Mouse (Mus musculus) neural tube, embryonic 11.5 days (tissue): ENCODE data around the gene Dcun1d2. TPM values are rescaled to one million over a fixed set of nuclear protein-coding genes. Genes with fewer than 3 reads are reported as not detected.

Experiments used
- ATAC-seq: fragments of 200-750 bp; cut with Nextera tagmentation; 2 replicates; pipeline ENCODE4 v1.8.0; 2017; ENCODE audit warnings: moderate number of reproducible peaks, mild to moderate bottlenecking, moderate TSS enrichment, moderate library complexity; ENCODE audit not compliant: insufficient read depth, low FRiP score, low TSS enrichment
- DNase-seq: peaks from one replicate; pipeline ENCODE4 v3.0.0-alpha.2; 2015; ENCODE audit warnings: low spot score
- H3K27ac ChIP-seq: fragments of 300-500 bp; sonication (generic); 2 replicates; pipeline ENCODE4 v1.5.1; 2014; ENCODE audit warnings: low read depth, mild to moderate bottlenecking, low read length
- H3K27me3 ChIP-seq: fragments of 300-500 bp; sonication (generic); 2 replicates; pipeline ENCODE4 v1.6.1; 2014; ENCODE audit warnings: mild to moderate bottlenecking, low read length, mixed read lengths; ENCODE audit not compliant: control insufficient read depth, insufficient read depth
- H3K36me3 ChIP-seq: fragments of 300-500 bp; sonication (generic); 2 replicates; pipeline ENCODE4 v1.6.1; 2014; ENCODE audit warnings: mild to moderate bottlenecking, low read length, moderate library complexity, mixed read lengths; ENCODE audit not compliant: control insufficient read depth, insufficient read depth
- H3K4me1 ChIP-seq: fragments of 300-500 bp; sonication (generic); 2 replicates; pipeline ENCODE4 v1.6.1; 2014; ENCODE audit warnings: low read length, mixed read lengths; ENCODE audit not compliant: control insufficient read depth, insufficient read depth
- H3K4me2 ChIP-seq: fragments of 300-500 bp; sonication (generic); 2 replicates; pipeline ENCODE4 v1.6.1; 2014; ENCODE audit warnings: low read depth, mild to moderate bottlenecking, moderate library complexity
- H3K4me3 ChIP-seq: fragments of 300-500 bp; sonication (generic); 2 replicates; pipeline ENCODE4 v1.5.1; 2014; ENCODE audit warnings: low read depth, low read length
- H3K9ac ChIP-seq: fragments of 300-500 bp; sonication (generic); 2 replicates; pipeline ENCODE4 v1.6.1; 2014; ENCODE audit warnings: mild to moderate bottlenecking, low read length
- H3K9me3 ChIP-seq: fragments of 300-500 bp; sonication (generic); 2 replicates; pipeline ENCODE4 v1.6.1; 2016; ENCODE audit warnings: low read length; ENCODE audit not compliant: control insufficient read depth
- WGBS: fragments of 180-500 bp; shearing (Covaris S2); extraction: QIAGEN DNeasy Blood & Tissue Kit; methylation state at CpG from one replicate; pipeline ENCODE4 v1.1.7; 2014; 5-methylcytosine and 5-hydroxymethylcytosine counted together
- polyA plus RNA-seq: library from polyadenylated mRNA; unstranded; fragments of >200 nt; fragmentation: Nextera tagmentation; extraction: Ambion mirVana; gene quantifications from 2 replicates; pipeline ENCODE4 v1.2.1, GENCODE M21; 2014

Gene Dcun1d2
- polyA plus RNA-seq, 1 experiment from 2014 or later = 36.5 TPM

DNA sequence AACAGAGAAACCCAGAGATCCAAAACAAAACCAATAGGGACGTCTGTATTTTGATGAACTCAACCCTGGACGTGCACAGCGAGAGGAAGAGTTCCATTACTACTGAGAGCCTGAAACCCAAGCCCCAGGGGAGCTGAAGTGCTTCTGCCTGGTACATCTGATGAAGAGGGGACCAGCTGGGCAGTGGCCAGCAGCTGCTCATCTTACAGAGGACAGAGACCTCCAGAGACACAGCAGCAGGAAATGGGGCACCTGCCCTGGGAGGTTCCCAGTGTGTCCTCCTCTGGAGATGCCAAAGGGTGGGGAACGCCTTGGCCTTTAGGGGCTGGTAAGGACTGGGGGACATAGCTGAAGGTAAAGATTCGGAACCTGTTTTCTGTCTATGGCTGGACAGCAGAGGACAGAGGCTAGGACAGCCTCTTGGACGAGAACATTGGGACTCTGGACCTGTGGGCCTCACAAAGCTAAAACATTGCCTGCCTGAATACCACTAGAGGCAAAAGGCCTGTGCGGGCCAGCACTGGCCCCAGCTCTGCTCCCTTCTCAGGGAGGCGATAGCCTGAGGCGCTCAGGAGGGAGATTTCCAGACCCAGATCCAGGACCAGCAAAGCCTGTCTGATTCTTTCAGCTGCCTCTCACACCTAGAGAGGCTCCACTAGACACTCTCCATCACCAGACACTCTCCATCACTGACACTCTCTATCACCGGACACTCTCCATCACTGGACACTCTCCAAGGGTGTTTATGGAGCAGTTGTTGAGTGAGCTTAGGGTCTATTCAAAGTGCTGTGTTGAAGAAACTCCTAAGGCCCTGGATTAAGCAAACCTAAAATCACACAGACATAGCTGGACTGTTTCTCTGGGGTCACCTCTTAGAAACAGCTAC lies 44.7 kb downstream of the Dcun1d2 start:
- DNase-seq = no peak
- Histone ChIP-seq H3K9ac (no peak overlapping the region), H3K4me3 (no peak overlapping the region), H3K27ac (no peak overlapping the region), H3K36me3 (no peaks in the 10 kb centered on the region), H3K27me3 (no peaks in the 10 kb centered on the region), H3K4me2 (no peak overlapping the region), H3K9me3 (no peaks in the 10 kb centered on the region), H3K4me1 (no peaks in the 10 kb centered on the region)
- 79% methylated on average over 10 of the region's 10 CpGs for WGBS
- ATAC-seq = no peak

GRCm38 (mm10) chr8:13240691-13241090 lies 47.2 kb downstream of the Dcun1d2 start:
- 82% methylated on average over 7 of the region's 7 CpGs for WGBS
- no peak for DNase-seq

GRCm38 (mm10) chr8:13240055-13240454 lies 47.9 kb downstream of the Dcun1d2 start:
- Histone ChIP-seq H3K27ac (no peak overlapping the region), H3K27me3 (no peaks in the 10 kb centered on the region), H3K9me3 (no peaks in the 10 kb centered on the region), H3K36me3 (no peaks in the 10 kb centered on the region), H3K4me3 (no peak overlapping the region), H3K4me1 (no peaks in the 10 kb centered on the region), H3K4me2 (no peak overlapping the region), H3K9ac (no peak overlapping the region)
- DNase-seq (no peak), ATAC-seq (no peak)
- WGBS = 91% methylated on average over 9 of the region's 9 CpGs

More at GRCm38 (mm10) chr8:13240691-13241090, 47.2 kb downstream of the Dcun1d2 start:
- Histone ChIP-seq H3K27ac (no peak overlapping the region), H3K4me3 (no peak overlapping the region), H3K9me3 (no peaks in the 10 kb centered on the region), H3K4me1 (no peaks in the 10 kb centered on the region), H3K27me3 (no peaks in the 10 kb centered on the region), H3K9ac (no peak overlapping the region), H3K4me2 (no peak overlapping the region), H3K36me3 (no peaks in the 10 kb centered on the region)
- no peak for ATAC-seq

- H3K36me3 ChIP-seq = no peaks in the 10 kb centered on the region
- no peaks in the 10 kb centered on the region for H3K27me3 ChIP-seq
- DNase-seq (no peak), ATAC-seq (no peak)
- no peak overlapping the region for H3K4me2 ChIP-seq
- no peaks in the 10 kb centered on the region for H3K9me3 ChIP-seq
- 88% methylated on average over 13 of the region's 13 CpGs for WGBS
- no peak overlapping the region for H3K9ac ChIP-seq
- no peaks in the 10 kb centered on the region for H3K4me1 ChIP-seq
- no peak overlapping the region for H3K4me3 ChIP-seq
- H3K27ac ChIP-seq = no peak overlapping the region
Measured at GRCm38 (mm10) chr8:13234803-13235202, 53.1 kb downstream of the Dcun1d2 start.

DNA sequence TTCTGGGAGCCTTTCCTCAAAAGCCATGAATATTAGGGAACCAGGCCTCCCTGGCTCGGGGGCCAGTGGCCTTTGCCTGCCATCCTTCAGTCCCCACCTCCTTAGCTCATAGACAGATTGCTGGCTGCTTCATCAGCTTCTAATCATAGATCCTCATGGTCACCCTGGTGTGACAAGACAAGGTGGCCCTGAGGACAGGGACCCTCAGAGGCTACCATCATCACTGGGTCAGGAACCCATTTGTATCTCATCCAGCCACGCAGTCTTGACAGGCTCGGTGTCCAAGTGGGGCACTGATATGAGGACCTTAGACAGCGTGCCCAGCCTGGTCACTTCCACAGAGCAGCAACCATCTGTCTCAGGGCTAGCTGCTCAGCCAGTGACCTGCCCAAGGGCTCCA lies 57.5 kb downstream of the Dcun1d2 start:
- H3K27me3 ChIP-seq = no peaks in the 10 kb centered on the region
- 82% methylated on average over 4 of the region's 4 CpGs for WGBS
- no peaks in the 10 kb centered on the region for H3K9me3 ChIP-seq
- no peak overlapping the region for H3K9ac ChIP-seq
- no peak overlapping the region for H3K4me2 ChIP-seq
- H3K4me3 ChIP-seq = no peak overlapping the region
- ATAC-seq = no peak
- no peak overlapping the region for H3K27ac ChIP-seq
- no peak for DNase-seq
- H3K36me3 ChIP-seq = no peaks in the 10 kb centered on the region
- no peaks in the 10 kb centered on the region for H3K4me1 ChIP-seq

- no peaks in the 10 kb centered on the region for H3K36me3 ChIP-seq
- no peak for ATAC-seq
- no peak overlapping the region for H3K4me3 ChIP-seq
- no peaks in the 10 kb centered on the region for H3K9me3 ChIP-seq
- H3K27me3 ChIP-seq = no peaks in the 10 kb centered on the region
- DNase-seq = no peak
- no peak overlapping the region for H3K27ac ChIP-seq
- no peak overlapping the region for H3K4me2 ChIP-seq
- WGBS = 60% methylated on average over 12 of the region's 12 CpGs
- no peak overlapping the region for H3K9ac ChIP-seq
- no peaks in the 10 kb centered on the region for H3K4me1 ChIP-seq
Measured at GRCm38 (mm10) chr8:13229802-13230201, 58.1 kb downstream of the Dcun1d2 start.

DNA sequence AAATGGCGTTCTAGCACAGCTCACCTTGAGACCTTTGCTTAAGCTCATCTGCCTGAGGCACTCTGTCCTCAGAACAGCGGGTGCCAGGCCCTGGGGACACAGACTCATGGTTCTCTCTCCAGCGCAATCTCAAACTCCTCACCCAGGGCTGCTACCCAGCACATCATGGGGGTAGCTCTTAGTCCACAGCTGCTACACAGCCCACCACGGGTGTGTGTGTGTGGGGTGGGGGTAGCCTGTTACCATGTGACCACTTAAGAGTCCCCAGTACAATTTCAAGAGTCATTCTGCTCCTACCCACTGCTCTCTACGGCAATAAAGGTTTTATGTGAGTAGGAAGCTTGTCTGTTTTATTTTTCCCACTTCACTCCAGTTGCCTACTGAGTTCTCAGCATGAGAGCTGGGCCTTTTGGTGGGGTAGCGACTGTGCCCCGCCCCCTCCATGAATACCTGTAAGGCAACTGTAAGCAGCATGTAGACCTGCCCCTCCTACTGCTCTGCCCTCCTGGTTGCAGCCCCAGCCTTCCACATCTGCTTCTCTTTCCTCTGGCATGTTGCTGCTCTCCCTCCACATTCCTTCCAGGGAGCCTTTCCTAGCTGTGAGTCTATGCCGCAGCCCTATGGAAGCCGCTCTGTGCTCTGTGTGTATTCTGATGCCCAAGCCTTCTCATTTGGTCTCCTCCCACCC lies 58.9 kb downstream of the Dcun1d2 start:
- Histone ChIP-seq H3K36me3 (no peaks in the 10 kb centered on the region), H3K9me3 (no peaks in the 10 kb centered on the region), H3K4me3 (no peak overlapping the region), H3K9ac (no peak overlapping the region), H3K27me3 (no peaks in the 10 kb centered on the region), H3K4me1 (no peaks in the 10 kb centered on the region), H3K27ac (no peak overlapping the region), H3K4me2 (no peak overlapping the region)
- WGBS = 39% methylated on average over 9 of the region's 9 CpGs
- DNase-seq (no peak), ATAC-seq (no peak)

DNA sequence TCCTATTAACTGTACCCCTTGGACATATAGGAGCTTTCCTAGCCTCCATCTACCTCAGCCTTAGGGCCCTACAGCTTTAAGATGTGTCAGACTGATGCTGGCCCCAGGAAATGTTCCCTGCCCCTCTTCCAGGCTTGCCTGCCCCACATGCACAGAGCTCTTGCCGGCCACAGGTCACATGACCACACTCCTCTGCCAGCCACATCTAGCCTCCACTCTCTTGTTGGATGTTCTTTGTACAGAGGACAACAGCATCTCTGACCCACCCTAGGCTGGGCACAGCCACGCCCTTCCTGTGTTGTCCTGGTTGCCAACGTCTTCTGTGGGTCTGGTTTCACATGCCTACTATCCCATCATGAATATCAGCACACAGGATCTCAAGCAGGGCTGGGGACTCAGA lies 60.7 kb downstream of the Dcun1d2 start:
- DNase-seq (no peak), ATAC-seq (no peak)
- no peak overlapping the region for H3K4me2 ChIP-seq
- 78% methylated on average over 3 of the region's 3 CpGs for WGBS
- H3K27ac ChIP-seq = no peak overlapping the region
- H3K27me3 ChIP-seq = no peaks in the 10 kb centered on the region
- H3K9me3 ChIP-seq = no peaks in the 10 kb centered on the region
- no peak overlapping the region for H3K9ac ChIP-seq
- H3K4me1 ChIP-seq = no peaks in the 10 kb centered on the region
- H3K36me3 ChIP-seq = no peaks in the 10 kb centered on the region
- H3K4me3 ChIP-seq = no peak overlapping the region

DNA sequence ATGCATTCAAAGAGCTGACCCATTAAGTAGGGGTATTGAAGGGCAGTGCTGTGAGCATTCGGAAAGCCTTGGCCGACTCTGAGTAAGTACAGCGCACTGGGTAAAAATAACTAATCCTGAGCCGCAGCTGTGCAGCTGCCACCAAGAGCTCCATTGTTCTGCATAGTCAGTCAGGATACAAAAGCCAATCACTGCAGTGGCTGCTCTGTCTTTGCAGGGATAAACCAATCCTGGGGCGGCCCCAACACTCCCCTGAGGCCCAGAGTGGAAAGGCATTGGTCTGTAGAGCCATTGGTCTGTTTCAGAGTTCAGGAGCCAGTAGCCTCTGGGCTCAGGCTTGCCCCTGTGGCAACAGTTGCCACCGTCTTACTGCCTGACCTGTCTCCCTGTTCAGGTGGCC lies 61.6 kb downstream of the Dcun1d2 start:
- no peaks in the 10 kb centered on the region for H3K36me3 ChIP-seq
- H3K9me3 ChIP-seq = no peaks in the 10 kb centered on the region
- H3K4me3 ChIP-seq = no peak overlapping the region
- no peaks in the 10 kb centered on the region for H3K4me1 ChIP-seq
- H3K27ac ChIP-seq = no peak overlapping the region
- H3K9ac ChIP-seq = no peak overlapping the region
- H3K27me3 ChIP-seq = no peaks in the 10 kb centered on the region
- no peak for ATAC-seq
- DNase-seq = peak; percentile 52
- WGBS = 54% methylated on average over 6 of the region's 6 CpGs
- no peak overlapping the region for H3K4me2 ChIP-seq
